Mouse (Mus musculus) heart, embryonic 10.5 days (tissue): ENCODE measurements at regions not wholly inside any gene's neighbourhood (a gene's known extent, or its start where the extent isn't known, plus 50 kb on each side); places are given as distances from the start of the nearest gene placed in this dataset.

Experiments used
- DNase-seq: peaks from one replicate; pipeline ENCODE4 v3.0.0-alpha.2; 2017; ENCODE audit warnings: low spot score
- H3K27ac ChIP-seq: fragments of 300-500 bp; sonication (generic); 2 replicates; pipeline ENCODE4 v1.5.1; 2016; ENCODE audit warnings: mild to moderate bottlenecking
- H3K27me3 ChIP-seq: fragments of 300-500 bp; sonication (generic); 2 replicates; pipeline ENCODE4 v1.6.1; 2016; ENCODE audit warnings: mild to moderate bottlenecking; ENCODE audit not compliant: poor library complexity, insufficient read depth, severe bottlenecking
- H3K36me3 ChIP-seq: fragments of 300-500 bp; sonication (generic); 2 replicates; pipeline ENCODE4 v1.6.1; 2016; ENCODE audit warnings: mild to moderate bottlenecking, moderate library complexity
- H3K4me1 ChIP-seq: fragments of 300-500 bp; sonication (generic); 2 replicates; pipeline ENCODE4 v1.6.1; 2016; ENCODE audit warnings: mild to moderate bottlenecking
- H3K4me3 ChIP-seq: fragments of 300-500 bp; sonication (generic); 2 replicates; pipeline ENCODE4 v1.5.1; 2016; ENCODE audit warnings: mild to moderate bottlenecking, moderate library complexity
- H3K9me3 ChIP-seq: fragments of 300-500 bp; sonication (generic); 2 replicates; pipeline ENCODE4 v1.6.1; 2016; ENCODE audit warnings: mild to moderate bottlenecking, moderate library complexity
- WGBS: fragments of 180-500 bp; shearing (Covaris S2); methylation state at CpG from one replicate; pipeline ENCODE4 v1.1.7; 2016; 5-methylcytosine and 5-hydroxymethylcytosine counted together

DNA sequence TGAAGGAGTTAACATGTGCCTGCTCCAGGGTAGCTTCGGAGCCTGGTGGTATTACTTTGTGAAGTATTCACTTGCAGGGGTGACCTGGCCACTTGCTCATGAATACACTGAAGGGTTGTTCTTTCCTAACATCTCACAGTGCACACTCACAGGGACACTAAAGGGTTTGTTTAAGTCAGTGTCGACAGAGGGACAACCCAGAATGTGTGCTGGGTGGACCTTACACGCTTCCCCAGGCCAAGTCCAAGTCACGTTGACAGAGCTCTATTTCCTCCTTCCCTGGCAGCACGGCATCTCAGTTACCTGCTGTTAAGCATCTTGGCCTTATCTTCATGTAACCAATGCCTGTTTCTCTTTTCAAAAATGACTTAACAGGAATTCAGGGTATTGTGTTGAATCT, 92.8 kb downstream of the Rab11fip2 start:
- 48% methylated on average over 5 of the region's 5 CpGs for WGBS
- Histone ChIP-seq H3K4me1 (no peaks in the 10 kb centered on the region), H3K27me3 (no peaks in the 10 kb centered on the region), H3K4me3 (no peak overlapping the region), H3K36me3 (no peaks in the 10 kb centered on the region), H3K27ac (no peak overlapping the region), H3K9me3 (no peaks in the 10 kb centered on the region)
- no peak for DNase-seq

DNA sequence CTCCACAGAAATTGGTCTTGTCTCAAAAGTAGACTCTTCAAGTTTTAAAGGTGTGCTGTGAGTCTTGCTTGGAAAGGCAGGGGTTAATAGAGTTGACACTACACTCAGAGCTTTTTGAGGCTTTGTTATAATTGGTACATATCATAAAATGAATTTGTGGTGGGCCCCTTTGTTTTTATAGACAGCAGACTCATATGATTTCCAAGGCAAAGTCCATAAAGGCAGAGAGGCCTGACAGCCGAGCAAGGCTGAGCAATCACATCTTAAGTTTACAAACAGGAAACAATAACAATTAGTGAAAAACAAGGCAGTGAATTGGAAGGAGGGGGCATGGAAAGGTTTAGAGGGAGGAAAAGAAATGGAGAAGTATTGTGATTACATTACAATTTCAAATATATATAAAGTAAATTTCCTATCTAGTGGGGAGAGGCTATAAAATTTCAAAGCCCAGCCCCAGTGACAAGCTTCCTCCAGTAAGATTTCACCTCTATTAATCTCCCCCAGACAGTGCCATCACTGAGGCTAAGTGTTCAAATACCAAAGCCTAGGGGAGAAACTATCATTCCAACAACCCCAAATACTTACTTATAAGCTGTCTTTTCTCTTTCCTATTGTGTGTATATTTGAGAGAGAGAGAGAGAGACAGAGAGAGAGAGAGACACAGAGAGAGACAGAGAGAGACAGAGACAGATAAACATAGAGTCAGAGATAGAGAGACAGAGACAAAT, 91.3 kb downstream of the Rab11fip2 start:
- Histone ChIP-seq H3K4me3 (no peak overlapping the region), H3K36me3 (no peaks in the 10 kb centered on the region), H3K27me3 (no peaks in the 10 kb centered on the region), H3K9me3 (no peaks in the 10 kb centered on the region), H3K4me1 (no peaks in the 10 kb centered on the region), H3K27ac (no peak overlapping the region)
- 66% methylated on average over 1 of the region's 1 CpGs for WGBS
- DNase-seq = no peak
